Mouse (Mus musculus) heart, postnatal 0 days (tissue): ENCODE data around the gene Sec14l4. TPM values are rescaled to one million over a fixed set of nuclear protein-coding genes. Genes with fewer than 3 reads are reported as not detected.

Source experiments
- ATAC-seq: fragments of 200-750 bp; cut with Nextera tagmentation; 2 replicates; pipeline ENCODE4 v1.8.0; 2017; ENCODE audit warnings: low read depth, moderate number of reproducible peaks, moderate library complexity; ENCODE audit not compliant: insufficient read depth
- DNase-seq: peaks from one replicate; pipeline ENCODE4 v3.0.0-alpha.2; 2016; ENCODE audit warnings: low spot score
- H3K27ac ChIP-seq: fragments of 300-500 bp; sonication (generic); 2 replicates; pipeline ENCODE4 v1.5.1; 2014; ENCODE audit warnings: low read depth, mild to moderate bottlenecking
- H3K27me3 ChIP-seq: fragments of 300-500 bp; sonication (generic); 2 replicates; pipeline ENCODE4 v1.6.1; 2014; ENCODE audit warnings: low read length, mixed read lengths; ENCODE audit not compliant: control insufficient read depth, insufficient read depth
- H3K36me3 ChIP-seq: fragments of 300-500 bp; sonication (generic); replicated peaks from 2 replicates; pipeline ENCODE4 v1.6.1; 2014; ENCODE audit warnings: low read length, mixed read lengths; ENCODE audit not compliant: control insufficient read depth, insufficient read depth
- H3K4me1 ChIP-seq: fragments of 300-500 bp; sonication (generic); 2 replicates; pipeline ENCODE4 v1.6.1; 2014; ENCODE audit warnings: antibody characterized with exemption; ENCODE audit not compliant: control insufficient read depth, insufficient read depth
- H3K4me2 ChIP-seq: fragments of 300-500 bp; sonication (generic); 2 replicates; pipeline ENCODE4 v1.6.1; 2014; ENCODE audit warnings: low read depth, mild to moderate bottlenecking, low read length, moderate library complexity
- H3K4me3 ChIP-seq: fragments of 300-500 bp; sonication (generic); 2 replicates; pipeline ENCODE4 v1.5.1; 2014; ENCODE audit warnings: low read depth, low read length
- H3K9ac ChIP-seq: fragments of 300-500 bp; sonication (generic); replicated peaks from 2 replicates; pipeline ENCODE4 v1.6.1; 2014; ENCODE audit warnings: low read depth, low read length, mixed read lengths
- H3K9me3 ChIP-seq: fragments of 300-500 bp; sonication (generic); replicated peaks from 2 replicates; pipeline ENCODE4 v1.6.1; 2016; ENCODE audit warnings: low read length; ENCODE audit not compliant: control insufficient read depth
- CTCF ChIP-seq: IDR thresholded peaks from 2 replicates; pipeline ENCODE4 v1.5.1; 2016; ENCODE audit warnings: antibody characterized with exemption, control low read depth, low read depth
- EP300 ChIP-seq: IDR thresholded peaks from 2 replicates; pipeline ENCODE4 v1.6.1; 2016; ENCODE audit warnings: antibody characterized with exemption, low read depth
- WGBS: fragments of 180-500 bp; shearing (Covaris S2); extraction: QIAGEN DNeasy Blood & Tissue Kit; methylation state at CpG from one replicate; pipeline ENCODE4 v1.1.7; 2014; 5-methylcytosine and 5-hydroxymethylcytosine counted together
- polyA plus RNA-seq: library from polyadenylated mRNA; unstranded; fragments of >200 nt; fragmentation: Nextera tagmentation; extraction: Ambion mirVana; gene quantifications from 2 replicates; pipeline ENCODE4 v1.2.1, GENCODE M21; 2015
- total RNA-seq: library from RNA; depleted of rRNA; stranded (reverse); fragments of >200 nt; gene quantifications from 2 replicates; pipeline ENCODE4 v1.2.3, GENCODE M21; 2014; ENCODE audit warnings: low replicate concordance; rRNA removed

The Sec14l4 gene
- total and polyA plus RNA-seq, 2 experiments from 2014 or later = not detected

DNA sequence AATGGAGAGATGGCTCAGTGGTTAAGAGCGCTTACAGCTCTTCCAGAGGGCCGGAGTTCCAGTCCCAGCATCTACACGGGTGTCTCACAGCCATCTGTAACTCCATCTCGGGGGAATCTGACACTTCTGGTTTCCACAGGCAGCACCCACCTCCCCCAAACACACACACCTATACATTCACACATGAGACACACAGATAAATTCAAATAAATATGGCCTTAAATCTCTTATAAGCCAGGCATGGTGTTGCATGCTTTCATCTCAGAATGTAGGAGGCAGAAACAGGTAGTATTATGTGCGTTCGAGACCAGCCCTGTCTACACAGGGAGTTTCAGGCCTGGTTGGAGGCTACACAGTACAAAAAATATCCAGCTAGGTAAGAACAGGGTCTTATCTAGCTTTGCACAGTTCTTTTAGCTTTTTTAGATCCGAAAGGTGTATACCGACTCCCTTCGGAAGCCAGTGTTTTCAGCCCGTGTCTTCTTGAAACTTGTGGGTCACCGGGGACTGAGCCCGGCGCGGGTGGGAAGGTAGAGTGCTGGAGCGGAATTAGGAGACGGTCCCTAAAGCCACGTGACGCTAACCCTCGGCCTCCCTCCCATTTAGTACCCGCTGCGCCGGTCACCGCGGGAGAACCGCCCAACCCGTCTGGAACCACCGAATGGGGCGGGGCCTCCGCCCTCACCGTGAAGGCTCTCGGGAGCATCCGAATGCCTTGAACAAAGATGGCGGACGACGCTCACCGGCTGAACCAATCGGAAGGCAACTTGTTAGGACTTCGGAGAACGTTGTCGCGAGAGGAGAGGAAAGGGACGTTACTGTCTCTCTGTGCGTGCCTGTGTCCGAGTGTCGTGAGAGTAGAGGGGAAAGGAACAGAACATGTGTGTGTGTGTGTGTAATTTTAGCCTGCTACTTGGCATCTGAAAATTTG lies 65.1 kb downstream of the Sec14l4 start:
- peak overlapping the region; percentile 89 for H3K27ac ChIP-seq
- H3K36me3 ChIP-seq = peaks cover 15% of the 10 kb centered on the region
- peak; percentile 99 for DNase-seq

DNA sequence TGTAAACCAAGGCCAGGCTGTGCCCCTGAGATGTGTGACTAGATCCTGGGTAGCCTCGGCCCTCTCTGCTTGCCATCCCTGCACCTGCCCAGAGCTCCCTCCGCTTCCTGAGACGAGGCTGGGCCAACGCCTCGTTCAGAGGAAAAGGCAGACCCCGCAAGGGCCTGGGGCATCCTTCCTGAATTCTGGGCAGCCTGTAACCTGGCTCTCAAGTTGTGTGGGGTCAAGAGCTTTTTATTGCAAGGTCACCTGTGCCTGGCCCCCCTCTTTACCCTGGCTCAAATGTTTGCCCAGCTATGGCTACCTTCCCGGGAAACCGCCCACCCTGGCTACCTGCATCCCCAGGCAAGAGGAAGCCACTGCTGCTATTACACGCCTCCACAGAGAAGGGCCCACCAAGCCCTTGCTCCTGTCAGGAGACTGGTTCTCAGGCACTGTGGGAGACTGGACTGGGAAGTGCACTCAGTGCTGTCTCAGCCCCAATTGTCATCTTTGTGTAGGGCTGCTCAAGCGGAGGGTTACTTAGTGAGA lies 65.9 kb downstream of the Sec14l4 start:
- peaks cover 12% of the 10 kb centered on the region for H3K4me1 ChIP-seq
- TF ChIP-seq EP300 = no peak
- no peak for TF ChIP-seq CTCF
- H3K27me3 ChIP-seq = no peaks in the 10 kb centered on the region
- DNase-seq = no peak
- 35% methylated on average over 10 of the region's 10 CpGs for WGBS
- H3K4me2 ChIP-seq = peak overlapping the region; percentile 67
- no peaks in the 10 kb centered on the region for H3K9me3 ChIP-seq
- H3K27ac ChIP-seq = peak overlapping the region; percentile 88
- 0 out of 2 replicates have a peak, but pooled peaks have one; percentile 0 for ATAC-seq
- H3K9ac ChIP-seq = peak overlapping the region; percentile 54
- H3K36me3 ChIP-seq = peaks cover 7% of the 10 kb centered on the region
- peak overlapping the region; percentile 59 for H3K4me3 ChIP-seq

More for the DNA sequence above, 65.1 kb downstream of the Sec14l4 start:
- Histone ChIP-seq H3K9me3 (peaks cover under 1% of the 10 kb centered on the region; the same call in 1 of the 2 replicates), H3K4me2 (peak overlapping the region; percentile 71), H3K4me1 (peaks cover 12% of the 10 kb centered on the region), H3K27me3 (no peaks in the 10 kb centered on the region), H3K4me3 (peak overlapping the region; percentile 59), H3K9ac (peak overlapping the region; percentile 54)
- peak; percentile 96 for ATAC-seq
- no peak for TF ChIP-seq EP300
- TF ChIP-seq CTCF = no peak
- 3% methylated on average over 45 of the region's 45 CpGs for WGBS

Other genes with a start within 250 kb of the Sec14l4 start
- gene Osbp2, start 167.6 kb upstream of the Sec14l4 start, total RNA-seq = 6.3 and 8.9 TPM in 2 replicates
- 2.9 TPM in 2 replicates for gene Osbp2, start 167.6 kb upstream of the Sec14l4 start, polyA plus RNA-seq
- gene 4921536K21Rik, start 136.4 kb upstream of the Sec14l4 start, total RNA-seq = not detected in 2 replicates
- gene 4921536K21Rik, start 136.4 kb upstream of the Sec14l4 start, polyA plus RNA-seq = 0.11 and 0.12 TPM in 2 replicates
- 10.4 and 14.8 TPM in 2 replicates for gene Dusp18, start 136.2 kb upstream of the Sec14l4 start, total RNA-seq
- 9.8 and 16.5 TPM in 2 replicates for gene Dusp18, start 136.2 kb upstream of the Sec14l4 start, polyA plus RNA-seq
- 9.8 and 11.2 TPM in 2 replicates for gene Slc35e4, start 116.8 kb upstream of the Sec14l4 start, total RNA-seq
- 3.0 and 3.2 TPM in 2 replicates for gene Slc35e4, start 116.8 kb upstream of the Sec14l4 start, polyA plus RNA-seq
- 110 and 113 TPM in 2 replicates for gene Tcn2, start 99.3 kb upstream of the Sec14l4 start, total RNA-seq
- gene Tcn2, start 99.3 kb upstream of the Sec14l4 start, polyA plus RNA-seq = 67.2 and 67.4 TPM in 2 replicates
- gene Pes1, start 67.5 kb upstream of the Sec14l4 start, total RNA-seq = 24.9 and 39.7 TPM in 2 replicates
- gene Pes1, start 67.5 kb upstream of the Sec14l4 start, polyA plus RNA-seq = 28.8 and 29.8 TPM in 2 replicates
- not detected in 2 replicates for gene 4930556J24Rik, start 54.7 kb upstream of the Sec14l4 start, total RNA-seq
- not detected in 2 replicates for gene 4930556J24Rik, start 54.7 kb upstream of the Sec14l4 start, polyA plus RNA-seq
- 0.81 TPM in 1 of 2 replicates, not detected in the other for gene Gal3st1, start 47.8 kb upstream of the Sec14l4 start, total RNA-seq
- gene Gal3st1, start 47.8 kb upstream of the Sec14l4 start, polyA plus RNA-seq = 0.14 and 0.37 TPM in 2 replicates
- gene Sec14l3, start 33.4 kb downstream of the Sec14l4 start, total RNA-seq = not detected in 2 replicates
- 0.20 and 4.0 TPM in 2 replicates for gene Sec14l3, start 33.4 kb downstream of the Sec14l4 start, polyA plus RNA-seq
- 47.0 and 64.0 TPM in 2 replicates for gene Mtfp1, start 64.0 kb downstream of the Sec14l4 start, total RNA-seq
- gene Mtfp1, start 64.0 kb downstream of the Sec14l4 start, polyA plus RNA-seq = 57.8 and 63.6 TPM in 2 replicates
- gene Sec14l2, start 92.0 kb downstream of the Sec14l4 start, total RNA-seq = 0.27 and 1.8 TPM in 2 replicates
- 0.41 and 0.49 TPM in 2 replicates for gene Sec14l2, start 92.0 kb downstream of the Sec14l4 start, polyA plus RNA-seq
- 21.3 and 36.1 TPM in 2 replicates for gene Rnf215, start 103.7 kb downstream of the Sec14l4 start, total RNA-seq
- gene Rnf215, start 103.7 kb downstream of the Sec14l4 start, polyA plus RNA-seq = 17.4 and 17.6 TPM in 2 replicates
- gene Ccdc157, start 128.8 kb downstream of the Sec14l4 start, total RNA-seq = 4.5 and 6.5 TPM in 2 replicates
- 2.7 and 2.8 TPM in 2 replicates for gene Ccdc157, start 128.8 kb downstream of the Sec14l4 start, polyA plus RNA-seq
- 14.0 and 20.6 TPM in 2 replicates for gene Sf3a1, start 128.9 kb downstream of the Sec14l4 start, total RNA-seq
- gene Sf3a1, start 128.9 kb downstream of the Sec14l4 start, polyA plus RNA-seq = 16.4 and 16.7 TPM in 2 replicates
- 17.5 and 31.3 TPM in 2 replicates for gene Tbc1d10a, start 155.3 kb downstream of the Sec14l4 start, total RNA-seq
- gene Tbc1d10a, start 155.3 kb downstream of the Sec14l4 start, polyA plus RNA-seq = 10.9 and 11.4 TPM in 2 replicates
- 25.1 and 32.6 TPM in 2 replicates for gene Castor1, start 186.8 kb downstream of the Sec14l4 start, total RNA-seq
- 8.1 and 8.4 TPM in 2 replicates for gene Castor1, start 186.8 kb downstream of the Sec14l4 start, polyA plus RNA-seq
- 0.84 TPM in 1 of 2 replicates, not detected in the other for gene Osm, start 205.0 kb downstream of the Sec14l4 start, total RNA-seq
- 0.10 TPM in 1 of 2 replicates, not detected in the other for gene Osm, start 205.0 kb downstream of the Sec14l4 start, polyA plus RNA-seq
- gene Lif, start 226.1 kb downstream of the Sec14l4 start, total RNA-seq = 0.54 and 0.73 TPM in 2 replicates
- gene Lif, start 226.1 kb downstream of the Sec14l4 start, polyA plus RNA-seq = 0.32 and 0.71 TPM in 2 replicates